Mouse (Mus musculus): ENCODE measurements at regions not wholly inside any gene's neighbourhood (a gene's known extent, or its start where the extent isn't known, plus 50 kb on each side); places are given as distances from the start of the nearest gene placed in this dataset.

GRCm38 (mm10) chr6:78899952-78900351 is 431.3 kb upstream of the Reg3g start:
- DNase-seq: peak; percentile 10

DNA sequence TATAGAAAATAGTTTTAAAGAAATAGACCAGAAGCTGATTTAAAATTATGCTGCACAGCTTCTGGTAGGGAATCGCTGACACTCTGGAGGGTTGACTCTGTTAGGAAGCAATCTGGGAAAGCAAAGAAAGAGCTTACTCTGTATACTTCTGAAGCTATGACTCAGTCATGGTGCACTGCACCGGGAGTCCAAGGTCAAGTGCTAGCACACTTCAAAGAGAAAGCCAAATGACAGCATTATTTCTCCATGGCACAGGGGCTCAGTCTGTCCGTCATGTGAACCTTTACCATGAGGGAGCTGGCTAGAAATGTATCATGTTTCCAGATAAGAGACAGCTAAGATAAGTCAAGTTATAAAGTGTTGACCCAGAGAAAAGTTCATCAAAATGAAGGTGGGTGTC is 424.1 kb upstream of the Reg3g start:
- DNase-seq: no peak

DNA sequence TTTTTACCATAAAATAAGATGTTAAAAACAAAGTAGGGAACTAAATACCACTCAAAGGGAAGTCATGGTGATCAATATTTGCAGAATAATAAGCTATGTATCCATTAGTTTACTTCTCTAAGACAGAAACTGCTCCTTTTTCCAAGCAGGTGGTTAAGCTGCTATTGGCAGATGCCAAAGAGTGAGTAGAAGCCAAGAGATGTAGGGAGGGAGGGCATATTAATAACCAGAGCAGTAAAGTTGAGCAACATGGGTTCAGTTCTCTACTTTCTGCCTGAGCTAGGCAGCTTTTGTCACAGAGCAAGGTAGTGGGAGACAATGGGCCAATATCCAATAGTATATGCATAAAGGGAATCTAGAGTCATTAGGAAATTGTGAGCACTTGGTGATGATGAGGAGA is 394.4 kb upstream of the Reg3g start:
- no peak for DNase-seq

GRCm38 (mm10) chr6:78841261-78841660 is 372.6 kb upstream of the Reg3g start:
- DNase-seq: no peak

- DNase-seq: no peak
Observed at GRCm38 (mm10) chr6:78825901-78826629, 357.4 kb upstream of the Reg3g start.

DNA sequence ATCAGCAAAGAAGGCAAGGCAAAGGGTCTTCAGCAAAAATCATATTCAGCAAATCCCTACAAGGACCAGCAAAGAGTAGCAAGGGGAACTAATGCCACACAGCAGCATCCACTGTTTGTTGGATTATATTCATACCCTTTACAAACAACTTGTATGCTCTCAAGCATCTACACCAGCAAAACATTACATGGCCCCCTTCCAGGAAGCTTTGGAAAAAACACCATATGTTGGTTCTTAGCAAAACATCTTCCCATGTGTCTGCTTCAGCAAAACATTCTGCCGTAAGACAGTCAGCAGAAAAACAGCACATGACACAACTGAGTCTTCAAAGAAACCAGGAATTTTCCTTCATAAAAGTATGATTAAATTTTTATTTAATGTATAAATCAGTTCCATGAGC is 352.6 kb upstream of the Reg3g start:
- DNase-seq: no peak

- DNase-seq: no peak
Observed at GRCm38 (mm10) chr6:78797013-78797412, 328.3 kb upstream of the Reg3g start.

DNA sequence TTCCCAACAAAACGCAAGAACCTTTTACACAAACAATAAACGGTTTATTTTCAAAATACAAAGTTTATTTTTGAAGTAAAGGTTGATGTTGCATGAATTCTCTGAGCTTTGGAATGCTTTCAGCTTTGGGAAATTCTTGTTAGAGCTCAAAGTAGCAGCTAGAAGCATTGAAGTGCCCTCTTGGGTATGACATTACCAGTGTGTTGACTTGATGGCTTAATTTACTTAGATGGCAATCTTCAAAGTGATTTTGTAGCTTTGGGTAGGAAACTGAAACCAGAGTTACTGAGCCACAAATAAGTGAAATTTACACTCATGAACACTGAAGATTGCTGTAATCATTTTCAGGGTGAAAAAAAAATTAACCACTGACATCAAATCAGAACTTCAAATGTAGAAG is 320.3 kb upstream of the Reg3g start:
- DNase-seq: no peak

DNA sequence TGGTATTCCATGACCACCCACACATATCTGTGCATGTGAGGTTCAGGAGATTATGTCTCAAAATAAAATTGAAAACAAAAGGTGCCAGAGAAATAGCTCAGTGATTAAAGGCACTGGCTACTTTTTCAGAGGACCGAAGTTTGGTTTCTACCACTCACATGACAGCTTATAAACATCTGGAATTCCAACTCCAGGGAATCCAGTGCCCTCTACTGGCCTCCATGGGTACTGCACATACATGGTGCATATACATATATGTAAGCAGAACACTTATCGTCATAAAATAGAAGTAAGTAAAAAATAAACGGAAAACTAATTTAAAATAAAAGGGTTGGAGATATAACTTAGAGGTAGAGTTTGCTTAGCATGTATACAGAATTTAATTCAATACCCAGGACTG is 288.9 kb upstream of the Reg3g start:
- no peak for DNase-seq

Data from cerebellum, adult 8-10 months (tissue).